In genomic region chr8:117421838-117422237, GRCm38 (mm10) we compare ENCODE assay signal across 17 mouse cellular contexts.
DNase-seq lines count a peak whose midpoint lies in the region; ATAC-seq and TF ChIP-seq lines count a peak whose summit lies in the region.
"Had no signal": no experiment of that assay in that cellular context is flagged by ENCODE, and none has a peak within 500 bp of the region (broad histone marks: within the 10 kb centered on the region; RNA-seq: fewer than 3 reads in every experiment).

No protein-coding gene starts in this region.

- H3K4me1 ChIP-seq in embryonic facial prominence, embryonic 15.5 days, result peaks cover 15% of the 10 kb centered on the region; the same call in 1 of the 2 replicates
- no peaks in the 10 kb centered on the region for H3K4me1 ChIP-seq in embryonic facial prominence, embryonic 10.5 days
- H3K4me1 ChIP-seq in hindbrain, embryonic 14.5 days (replicated peaks; ENCODE audit: control insufficient read depth, insufficient read depth, low read length), result 0 out of 2 replicates have a peak, but pooled peaks cover 2% of the 10 kb centered on the region
- H3K4me1 ChIP-seq in hindbrain, embryonic 12.5 days, result no peaks in the 10 kb centered on the region
- peaks cover 37% of the 10 kb centered on the region for H3K4me1 ChIP-seq in heart, embryonic 10.5 days
- peaks cover 8% of the 10 kb centered on the region; the same call in 1 of the 2 replicates for H3K4me1 ChIP-seq in hindbrain, postnatal 0 days (ENCODE audit: insufficient read depth, low read length)
- H3K4me1 ChIP-seq: midbrain, embryonic 13.5 days had no signal

- WGBS in embryonic facial prominence, embryonic 15.5 days, result 74% methylated on average over 5 of the region's 5 CpGs
- WGBS in embryonic facial prominence, embryonic 10.5 days, result 93% methylated on average over 5 of the region's 5 CpGs
- WGBS in hindbrain, embryonic 14.5 days, result 83% methylated on average over 5 of the region's 5 CpGs
- WGBS in hindbrain, embryonic 12.5 days, result 90% methylated on average over 5 of the region's 5 CpGs
- WGBS in heart, embryonic 10.5 days, result 44% methylated on average over 5 of the region's 5 CpGs
- 59% methylated on average over 5 of the region's 5 CpGs for WGBS in hindbrain, postnatal 0 days

- H3K27me3 ChIP-seq in embryonic facial prominence, embryonic 15.5 days, result no peaks in the 10 kb centered on the region
- H3K27me3 ChIP-seq in embryonic facial prominence, embryonic 10.5 days (replicated peaks; ENCODE audit: low read depth, poor library complexity, severe bottlenecking), result no peaks in the 10 kb centered on the region
- H3K27me3 ChIP-seq in hindbrain, embryonic 14.5 days (ENCODE audit: control insufficient read depth, insufficient read depth, low read length), result no peaks in the 10 kb centered on the region
- H3K27me3 ChIP-seq in hindbrain, embryonic 12.5 days, result no peaks in the 10 kb centered on the region
- H3K27me3 ChIP-seq in heart, embryonic 10.5 days (ENCODE audit: insufficient read depth, poor library complexity, severe bottlenecking), result no peaks in the 10 kb centered on the region
- H3K27me3 ChIP-seq in hindbrain, postnatal 0 days (ENCODE audit: insufficient read depth, low read length), result no peaks in the 10 kb centered on the region
- H3K27me3 ChIP-seq: CH12.LX; midbrain, embryonic 13.5 days had no signal

- peaks cover 34% of the 10 kb centered on the region for H3K36me3 ChIP-seq in embryonic facial prominence, embryonic 15.5 days
- peaks cover 70% of the 10 kb centered on the region for H3K36me3 ChIP-seq in embryonic facial prominence, embryonic 10.5 days (replicated peaks)
- peaks cover 41% of the 10 kb centered on the region for H3K36me3 ChIP-seq in hindbrain, embryonic 14.5 days (replicated peaks; ENCODE audit: control insufficient read depth, insufficient read depth)
- H3K36me3 ChIP-seq in hindbrain, embryonic 12.5 days, result peaks cover 53% of the 10 kb centered on the region
- peaks cover 52% of the 10 kb centered on the region for H3K36me3 ChIP-seq in heart, embryonic 10.5 days
- H3K36me3 ChIP-seq in hindbrain, postnatal 0 days (ENCODE audit: insufficient read depth, low read length), result peaks cover 15% of the 10 kb centered on the region; the same call in 1 of the 2 replicates

- peak overlapping the region; percentile 55; the same call in 1 of the 2 replicates for H3K27ac ChIP-seq in embryonic facial prominence, embryonic 15.5 days (replicated peaks)
- H3K27ac ChIP-seq in embryonic facial prominence, embryonic 10.5 days (replicated peaks), result no peak overlapping the region
- 0 out of 2 replicates have a peak overlapping the region, but pooled peaks have one; percentile 20 for H3K27ac ChIP-seq in hindbrain, embryonic 14.5 days
- H3K27ac ChIP-seq in hindbrain, embryonic 12.5 days, result no peak overlapping the region
- H3K27ac ChIP-seq in heart, embryonic 10.5 days, result peak overlapping the region; percentile 77; the same call in 1 of the 2 replicates
- H3K27ac ChIP-seq in hindbrain, postnatal 0 days, result peak overlapping the region; percentile 65
- H3K27ac ChIP-seq: kidney, postnatal 0 days; macrophage; midbrain, embryonic 13.5 days had no signal

- no peak for ATAC-seq in embryonic facial prominence, embryonic 15.5 days (ENCODE audit: insufficient number of reproducible peaks, low FRiP score, low TSS enrichment, low read depth)
- ATAC-seq in hindbrain, embryonic 14.5 days (ENCODE audit: low FRiP score), result no peak
- ATAC-seq in hindbrain, embryonic 12.5 days (ENCODE audit: low FRiP score), result no peak
- ATAC-seq in hindbrain, postnatal 0 days, result no peak
- ATAC-seq: intestine, postnatal 0 days; midbrain, embryonic 13.5 days had no signal

- no peak overlapping the region for H3K4me2 ChIP-seq in embryonic facial prominence, embryonic 15.5 days (replicated peaks)
- H3K4me2 ChIP-seq in hindbrain, embryonic 14.5 days (replicated peaks), result no peak overlapping the region
- H3K4me2 ChIP-seq in hindbrain, embryonic 12.5 days (replicated peaks), result no peak overlapping the region
- H3K4me2 ChIP-seq in hindbrain, postnatal 0 days (ENCODE audit: low read depth, low read length), result no peak overlapping the region
- H3K4me2 ChIP-seq: midbrain, embryonic 13.5 days had no signal

- TF ChIP-seq CTCF in hindbrain, postnatal 0 days (IDR thresholded peaks at IDR 0.05; ENCODE audit: low read depth), result no peak

- no peak for DNase-seq in embryonic facial prominence, embryonic 10.5 days (ENCODE audit: low spot score)
- no peak for DNase-seq in hindbrain, embryonic 14.5 days (ENCODE audit: low spot score)
- no peak for DNase-seq in heart, embryonic 10.5 days (ENCODE audit: low spot score)
- no peak for DNase-seq in hindbrain, postnatal 0 days (ENCODE audit: low spot score)
- no peak for DNase-seq in frontal cortex, postnatal 36 days (ENCODE audit: low spot score in 2 of 2)
- no peak for DNase-seq in spleen, adult 12 weeks (ENCODE audit: low spot score)
- DNase-seq: adrenal gland, postnatal 14 days; embryo, embryonic 11 days; gastrocnemius, postnatal 36 days; right cerebral cortex, postnatal 4 days had no signal

- no peak overlapping the region for H3K9ac ChIP-seq in embryonic facial prominence, embryonic 15.5 days
- H3K9ac ChIP-seq in hindbrain, embryonic 14.5 days, result no peak overlapping the region
- H3K9ac ChIP-seq in hindbrain, embryonic 12.5 days, result no peak overlapping the region
- no peak overlapping the region for H3K9ac ChIP-seq in hindbrain, postnatal 0 days (replicated peaks; ENCODE audit: low read length)
- H3K9ac ChIP-seq: midbrain, embryonic 13.5 days had no signal

- H3K4me3 ChIP-seq in embryonic facial prominence, embryonic 15.5 days (replicated peaks), result no peak overlapping the region
- H3K4me3 ChIP-seq in embryonic facial prominence, embryonic 10.5 days, result no peak overlapping the region
- H3K4me3 ChIP-seq in hindbrain, embryonic 14.5 days (replicated peaks; ENCODE audit: low read length), result no peak overlapping the region
- no peak overlapping the region for H3K4me3 ChIP-seq in hindbrain, embryonic 12.5 days
- H3K4me3 ChIP-seq in heart, embryonic 10.5 days, result no peak overlapping the region
- no peak overlapping the region for H3K4me3 ChIP-seq in hindbrain, postnatal 0 days (ENCODE audit: low read length)
- H3K4me3 ChIP-seq: midbrain, embryonic 13.5 days had no signal

- H3K9me3 ChIP-seq in embryonic facial prominence, embryonic 15.5 days (replicated peaks), result no peaks in the 10 kb centered on the region
- H3K9me3 ChIP-seq in embryonic facial prominence, embryonic 10.5 days, result no peaks in the 10 kb centered on the region
- H3K9me3 ChIP-seq in hindbrain, embryonic 14.5 days (ENCODE audit: control insufficient read depth, low read length), result no peaks in the 10 kb centered on the region
- H3K9me3 ChIP-seq in hindbrain, embryonic 12.5 days (replicated peaks), result no peaks in the 10 kb centered on the region
- H3K9me3 ChIP-seq in heart, embryonic 10.5 days, result no peaks in the 10 kb centered on the region
- no peaks in the 10 kb centered on the region for H3K9me3 ChIP-seq in hindbrain, postnatal 0 days (ENCODE audit: low read length)
- H3K9me3 ChIP-seq: midbrain, embryonic 13.5 days had no signal

Comparison
In these comparisons a context has a peak if more than half of its experiments do, and no peak if none do; other contexts are left out.
1. H3K27ac ChIP-seq: peak in embryonic facial prominence, embryonic 15.5 days (single experiment), hindbrain, embryonic 14.5 days (single experiment), heart, embryonic 10.5 days (single experiment) and hindbrain, postnatal 0 days (single experiment); none in embryonic facial prominence, embryonic 10.5 days (single experiment) and hindbrain, embryonic 12.5 days (single experiment).